Mouse (Mus musculus) right cerebral cortex, postnatal 25 days (tissue): ENCODE measurements around the gene Fxyd3.
A peak's percentile ranks its signal among the peaks of the same experiment; 100 is the strongest.

Experiments
- DNase-seq: peaks from one replicate; pipeline ENCODE4 v3.0.0; 2022

The Fxyd3 gene

GRCm38 (mm10) chr7:31098697-31099611 is 22.4 kb upstream of the Fxyd3 start:
- no peak for DNase-seq

GRCm38 (mm10) chr7:31097583-31098248 is 21.2 kb upstream of the Fxyd3 start:
- DNase-seq, result peak; percentile 84

GRCm38 (mm10) chr7:31096892-31097564 is 20.5 kb upstream of the Fxyd3 start:
- DNase-seq, result no peak

- DNase-seq, result no peak
These were observed 18.4 kb upstream of the Fxyd3 start for GRCm38 (mm10) chr7:31094774-31095501.

GRCm38 (mm10) chr7:31089721-31090120 is 13.2 kb upstream of the Fxyd3 start:
- DNase-seq, result no peak

GRCm38 (mm10) chr7:31088206-31088605 is 11.7 kb upstream of the Fxyd3 start:
- no peak for DNase-seq

- DNase-seq, result no peak
These were observed 10.8 kb upstream of the Fxyd3 start for GRCm38 (mm10) chr7:31087262-31087661.

GRCm38 (mm10) chr7:31086175-31086755 is 9.8 kb upstream of the Fxyd3 start:
- no peak for DNase-seq

GRCm38 (mm10) chr7:31085171-31085570 is 8.7 kb upstream of the Fxyd3 start:
- no peak for DNase-seq

GRCm38 (mm10) chr7:31084140-31084539 is 7.6 kb upstream of the Fxyd3 start:
- DNase-seq, result no peak

- DNase-seq, result no peak
These were observed 6.5 kb upstream of the Fxyd3 start for GRCm38 (mm10) chr7:31082831-31083588.

GRCm38 (mm10) chr7:31082106-31082505 is 5.6 kb upstream of the Fxyd3 start:
- no peak for DNase-seq

GRCm38 (mm10) chr7:31081106-31081505 is 4.6 kb upstream of the Fxyd3 start:
- no peak for DNase-seq

- no peak for DNase-seq
These were observed 4.1 kb upstream of the Fxyd3 start for GRCm38 (mm10) chr7:31080611-31081010.

- no peak for DNase-seq
These were observed 3.2 kb upstream of the Fxyd3 start for GRCm38 (mm10) chr7:31079670-31080069.

GRCm38 (mm10) chr7:31077885-31078445 is 1.5 kb upstream of the Fxyd3 start:
- no peak for DNase-seq

GRCm38 (mm10) chr7:31077470-31077869 is 966 bp upstream of the Fxyd3 start:
- no peak for DNase-seq

- no peak for DNase-seq
These were observed 1.8 kb downstream of the Fxyd3 start for GRCm38 (mm10) chr7:31074713-31075069.

- no peak for DNase-seq
These were observed 2.3 kb downstream of the Fxyd3 start for GRCm38 (mm10) chr7:31074061-31074712.

GRCm38 (mm10) chr7:31073546-31073945 is 3.0 kb downstream of the Fxyd3 start:
- no peak for DNase-seq

- no peak for DNase-seq
These were observed 4.2 kb downstream of the Fxyd3 start for GRCm38 (mm10) chr7:31072326-31072725.
